Mouse (Mus musculus): Measurements from ENCODE around the gene Gm28043.

DNA sequence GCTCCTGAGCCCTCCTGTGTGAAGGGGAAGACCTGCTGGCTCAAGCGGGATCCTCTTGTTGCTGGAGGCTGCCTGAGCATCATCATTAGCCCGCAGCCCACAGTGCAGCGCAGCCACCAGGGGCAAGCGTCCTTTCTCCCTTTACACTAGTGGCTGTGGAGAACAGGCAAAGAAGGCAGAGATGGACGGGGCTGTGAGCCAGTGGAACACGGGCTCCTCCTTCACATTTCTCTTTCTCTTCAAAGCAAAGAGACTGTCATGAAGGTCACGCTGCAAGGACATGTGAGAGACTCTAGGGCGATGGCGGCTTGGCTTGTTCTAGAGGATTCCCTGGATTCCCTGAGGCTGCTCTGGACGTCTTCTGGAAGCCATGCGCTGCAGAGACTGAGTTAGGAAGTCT is 26.3 kb downstream of the Gm28043 start:
- TF ChIP-seq ZNF384 (IDR thresholded peaks at IDR 0.05; ENCODE audit: low read depth, low read length) (no peak), CHD2 (IDR thresholded peaks at IDR 0.05; ENCODE audit: low read depth, low read length) (no peak), MAFK (IDR thresholded peaks at IDR 0.05; ENCODE audit: insufficient read depth, low read depth, low read length) (no peak), HCFC1 (IDR thresholded peaks at IDR 0.05; ENCODE audit: borderline replicate concordance, insufficient read depth, low read length) (no peak), ZC3H11A (IDR thresholded peaks at IDR 0.05; ENCODE audit: borderline replicate concordance, low read depth, low read length) (no peak)
